Comparison of ENCODE assay signal across 9 mouse cellular contexts in the genomic region with DNA sequence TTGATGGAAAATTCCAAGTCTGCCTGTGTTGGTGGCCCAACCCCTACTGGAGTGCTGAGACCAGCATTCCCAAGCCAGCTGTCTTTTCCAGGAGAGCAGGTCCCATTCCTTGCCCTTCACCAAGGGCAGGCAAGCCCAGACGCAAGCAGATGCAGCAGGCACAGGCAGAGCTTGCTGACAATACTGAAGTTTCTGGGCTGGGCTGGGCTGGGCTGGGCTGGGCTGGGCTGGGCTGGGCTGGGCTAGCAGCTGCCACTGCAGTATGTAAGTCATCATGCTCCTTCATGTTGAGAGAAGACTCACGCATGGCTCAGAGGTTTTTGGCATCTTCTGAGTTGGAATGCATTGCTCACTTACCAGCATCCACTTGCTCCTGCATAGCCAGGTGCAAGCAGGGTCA. TPM values are rescaled to one million over a fixed set of nuclear protein-coding genes. Genes with fewer than 3 reads are reported as not detected.
DNase-seq lines count a peak whose midpoint lies in the region; ATAC-seq and TF ChIP-seq lines count a peak whose summit lies in the region.
"Had no signal": no experiment of that assay in that cellular context is flagged by ENCODE, and none has a peak within 500 bp of the region (broad histone marks: within the 10 kb centered on the region; RNA-seq: fewer than 3 reads in every experiment).

No protein-coding gene starts in this region.

- H3K36me3 ChIP-seq in heart, postnatal 0 days (replicated peaks; ENCODE audit: control insufficient read depth, insufficient read depth, low read length): no peaks in the 10 kb centered on the region
- H3K36me3 ChIP-seq in ES-Bruce4 (ENCODE audit: control insufficient read depth, insufficient read depth, low read length, poor library complexity, severe bottlenecking): no peaks in the 10 kb centered on the region
- no peaks in the 10 kb centered on the region for H3K36me3 ChIP-seq in intestine, embryonic 15.5 days
- H3K36me3 ChIP-seq in neural tube, embryonic 15.5 days: no peaks in the 10 kb centered on the region

- 0 out of 2 replicates have a peak, but pooled peaks cover 3% of the 10 kb centered on the region for H3K9me3 ChIP-seq in heart, postnatal 0 days (replicated peaks; ENCODE audit: control insufficient read depth, low read length)
- H3K9me3 ChIP-seq in ES-Bruce4 (replicated peaks; ENCODE audit: control insufficient read depth, insufficient read depth, low read length, poor library complexity, severe bottlenecking): no peaks in the 10 kb centered on the region
- H3K9me3 ChIP-seq in intestine, embryonic 15.5 days: no peaks in the 10 kb centered on the region
- H3K9me3 ChIP-seq in neural tube, embryonic 15.5 days (replicated peaks): no peaks in the 10 kb centered on the region

- ATAC-seq in heart, postnatal 0 days (ENCODE audit: insufficient read depth, low read depth): peak; percentile 17; the same call in 1 of the 2 replicates
- ATAC-seq in intestine, embryonic 15.5 days: peak; percentile 75
- ATAC-seq in neural tube, embryonic 15.5 days (ENCODE audit: low FRiP score): no peak

- no peak overlapping the region for H3K9ac ChIP-seq in heart, postnatal 0 days (replicated peaks; ENCODE audit: low read depth, low read length)
- no peak overlapping the region for H3K9ac ChIP-seq in ES-Bruce4 (ENCODE audit: low read depth, poor library complexity, severe bottlenecking)
- H3K9ac ChIP-seq in intestine, embryonic 15.5 days: no peak overlapping the region
- no peak overlapping the region for H3K9ac ChIP-seq in neural tube, embryonic 15.5 days (replicated peaks)

- TF ChIP-seq POLR2A in ES-Bruce4 (IDR thresholded peaks at IDR 0.05; ENCODE audit: insufficient read depth, low read length): no peak

- no peak for DNase-seq in heart, postnatal 0 days (ENCODE audit: low spot score)
- no peak for DNase-seq in heart, postnatal 4 days
- peak; percentile 41 for DNase-seq in Muller cell, postnatal 12 days (ENCODE audit: inconsistent ontology term)
- no peak for DNase-seq in thymus, postnatal 25 days
- DNase-seq: thymus, postnatal 4 days had no signal

- H3K27ac ChIP-seq in heart, postnatal 0 days (ENCODE audit: low read depth): no peak overlapping the region
- H3K27ac ChIP-seq in ES-Bruce4 (ENCODE audit: insufficient read depth, low read length): peak overlapping the region; percentile 26; the same call in 1 of the 2 replicates
- H3K27ac ChIP-seq in intestine, embryonic 15.5 days: no peak overlapping the region
- no peak overlapping the region for H3K27ac ChIP-seq in neural tube, embryonic 15.5 days (replicated peaks)
- H3K27ac ChIP-seq: layer of hippocampus, adult 2 months had no signal

- 38% methylated on average over 2 of the region's 2 CpGs for WGBS in heart, postnatal 0 days
- 50% methylated on average over 2 of the region's 2 CpGs for WGBS in intestine, embryonic 15.5 days
- WGBS in neural tube, embryonic 15.5 days: 69% methylated on average over 2 of the region's 2 CpGs

- H3K27me3 ChIP-seq in heart, postnatal 0 days (ENCODE audit: control insufficient read depth, insufficient read depth, low read length): no peaks in the 10 kb centered on the region
- no peaks in the 10 kb centered on the region for H3K27me3 ChIP-seq in ES-Bruce4 (ENCODE audit: control insufficient read depth, insufficient read depth, low read length, poor library complexity, severe bottlenecking)
- no peaks in the 10 kb centered on the region for H3K27me3 ChIP-seq in intestine, embryonic 15.5 days (replicated peaks)
- H3K27me3 ChIP-seq in neural tube, embryonic 15.5 days (replicated peaks): no peaks in the 10 kb centered on the region

- no peak overlapping the region for H3K4me2 ChIP-seq in heart, postnatal 0 days (ENCODE audit: low read depth, low read length)
- H3K4me2 ChIP-seq in intestine, embryonic 15.5 days (replicated peaks): no peak overlapping the region
- H3K4me2 ChIP-seq in neural tube, embryonic 15.5 days: no peak overlapping the region

- H3K4me3 ChIP-seq in heart, postnatal 0 days (ENCODE audit: low read depth, low read length): no peak overlapping the region
- no peak overlapping the region for H3K4me3 ChIP-seq in ES-Bruce4 (ENCODE audit: low read depth, low read length)
- H3K4me3 ChIP-seq in intestine, embryonic 15.5 days (replicated peaks): no peak overlapping the region
- no peak overlapping the region for H3K4me3 ChIP-seq in neural tube, embryonic 15.5 days (replicated peaks)
- H3K4me3 ChIP-seq: layer of hippocampus, adult 2 months had no signal

- H3K4me1 ChIP-seq in heart, postnatal 0 days (ENCODE audit: control insufficient read depth, insufficient read depth): no peaks in the 10 kb centered on the region
- no peaks in the 10 kb centered on the region for H3K4me1 ChIP-seq in ES-Bruce4 (ENCODE audit: control insufficient read depth, insufficient read depth, low read length)
- H3K4me1 ChIP-seq in intestine, embryonic 15.5 days (replicated peaks): 0 out of 2 replicates have a peak, but pooled peaks cover 2% of the 10 kb centered on the region
- peaks cover 21% of the 10 kb centered on the region for H3K4me1 ChIP-seq in neural tube, embryonic 15.5 days

- TF ChIP-seq EP300 in heart, postnatal 0 days (IDR thresholded peaks at IDR 0.05; ENCODE audit: low read depth): no peak
- TF ChIP-seq EP300 in ES-Bruce4 (IDR thresholded peaks at IDR 0.05; ENCODE audit: insufficient read depth, low read depth, low read length): peak; percentile 83

- no peak for TF ChIP-seq CTCF in heart, postnatal 0 days (IDR thresholded peaks at IDR 0.05; ENCODE audit: low read depth)
- TF ChIP-seq CTCF in ES-Bruce4 (IDR thresholded peaks at IDR 0.05; ENCODE audit: low read depth, low read length): no peak

RNA-seq across cellular contexts. Expression of gene Sh3pxd2a, which starts 27.7 kb away (rescaled TPM):
- 45.0 and 47.2 TPM in 2 replicates for total RNA-seq in heart, postnatal 0 days (2014; rRNA removed; ENCODE audit: low replicate concordance)
- 2.9 and 3.4 TPM in 2 replicates for polyA plus RNA-seq in heart, postnatal 0 days (2015; fragmentation: Nextera tagmentation; extraction: Ambion mirVana)
- 10 to 100 TPM; 91.0 to 95.1 TPM for total RNA-seq in heart, postnatal 4 days (2021)
- polyA plus RNA-seq in ES-Bruce4 (2011; ENCODE audit: insufficient read depth, insufficient read length, low read depth, missing spikeins): 47.6 and 51.9 TPM in 2 replicates
- 4.8 and 5.0 TPM in 2 replicates for polyA plus RNA-seq in intestine, embryonic 15.5 days (2015; fragmentation: Nextera tagmentation; extraction: Ambion mirVana)
- 2.2 and 3.3 TPM in 2 replicates for polyA plus RNA-seq in neural tube, embryonic 15.5 days (2015; fragmentation: Nextera tagmentation; extraction: Ambion mirVana)

RNA-seq across cellular contexts. Expression of gene Stn1, which starts 45.5 kb away (rescaled TPM):
- 26.1 and 71.6 TPM in 2 replicates for total RNA-seq in heart, postnatal 0 days (2014; rRNA removed; ENCODE audit: low replicate concordance)
- 20.1 and 21.6 TPM in 2 replicates for polyA plus RNA-seq in heart, postnatal 0 days (2015; fragmentation: Nextera tagmentation; extraction: Ambion mirVana)
- 10 to 100 TPM; 23.1 to 26.3 TPM for total RNA-seq in heart, postnatal 4 days (2021)
- 41.4 and 44.9 TPM in 2 replicates for polyA plus RNA-seq in ES-Bruce4 (2011; ENCODE audit: insufficient read depth, insufficient read length, low read depth, missing spikeins)
- 43.8 and 44.8 TPM in 2 replicates for polyA plus RNA-seq in intestine, embryonic 15.5 days (2015; fragmentation: Nextera tagmentation; extraction: Ambion mirVana)
- 27.2 and 31.9 TPM in 2 replicates for polyA plus RNA-seq in neural tube, embryonic 15.5 days (2015; fragmentation: Nextera tagmentation; extraction: Ambion mirVana)
